Mouse (Mus musculus): ENCODE data around the gene Ptpn1.

DNA sequence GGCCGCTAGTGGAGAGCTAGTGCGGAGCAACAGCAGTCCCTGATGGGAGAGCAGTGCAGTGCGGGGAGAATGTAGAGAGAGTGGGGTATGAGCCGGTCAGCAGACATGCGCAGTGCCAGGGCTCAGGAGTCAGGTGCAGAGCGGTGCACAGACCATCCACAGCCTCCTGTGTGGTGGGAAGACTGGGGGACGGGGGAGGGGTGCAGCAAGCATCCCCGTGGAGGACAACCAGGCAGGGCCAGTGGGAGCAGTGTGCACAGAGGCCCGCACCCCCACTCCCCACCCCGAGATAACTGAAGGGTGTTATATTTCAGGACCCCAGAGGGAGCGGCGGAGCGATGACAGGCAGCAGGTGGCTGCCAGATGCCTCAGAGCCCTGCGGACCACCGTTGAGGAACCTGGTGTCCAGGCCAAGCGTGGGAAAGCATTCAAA, 31.9 kb upstream of the Ptpn1 start:
- TF ChIP-seq CTCF (IDR thresholded peaks at IDR 0.05; ENCODE audit: control insufficient read depth, insufficient read depth, low read length) = no peak
- no peak for TF ChIP-seq POLR2A (IDR thresholded peaks at IDR 0.05; ENCODE audit: borderline replicate concordance, control insufficient read depth, low read depth, low read length)

All from bone marrow, adult 2 months (tissue).